Mouse (Mus musculus) G1E (cell line): ENCODE results near the gene Foxl1. TPM values are rescaled to one million over a fixed set of nuclear protein-coding genes. Genes with fewer than 3 reads are reported as not detected.

Experiments used
- ATAC-seq: 2 replicates; pipeline ENCODE4 v1.8.0; 2016; ENCODE audit warnings: mild to moderate bottlenecking; ENCODE audit not compliant: insufficient number of reproducible peaks, poor library complexity, low FRiP score, severe bottlenecking; ENCODE audit errors: extremely low read depth
- DNase-seq: peaks from one replicate; pipeline ENCODE4 v3.0.0; 2012; ENCODE audit warnings: low spot score
- H3K27me3 ChIP-seq: 2 replicates; pipeline ENCODE4 v1.6.1; 2012; ENCODE audit warnings: mild to moderate bottlenecking, low read length, inconsistent platforms; ENCODE audit not compliant: insufficient read depth
- H3K36me3 ChIP-seq: replicated peaks from 2 replicates; pipeline ENCODE3; 2012; ENCODE audit warnings: mild to moderate bottlenecking, inconsistent platforms
- H3K4me1 ChIP-seq: 2 replicates; pipeline ENCODE4 v1.6.1; 2012; ENCODE audit warnings: low read depth, low read length, inconsistent platforms, mixed read lengths; ENCODE audit not compliant: insufficient read depth
- H3K4me3 ChIP-seq: 2 replicates; pipeline ENCODE4 v1.5.1; 2012; ENCODE audit warnings: low read depth, mild to moderate bottlenecking, inconsistent platforms, low read length, moderate library complexity, mixed read lengths
- H3K9me3 ChIP-seq: replicated peaks from 2 replicates; pipeline ENCODE4 v1.6.1; 2012; ENCODE audit warnings: inconsistent platforms
- CTCF ChIP-seq: IDR thresholded peaks from 2 replicates; pipeline ENCODE4 v1.5.1; 2012; ENCODE audit warnings: low read depth, low read length, inconsistent platforms, mixed read lengths
- GATA1 ChIP-seq: IDR thresholded peaks from 2 replicates; pipeline ENCODE4 v1.6.1; 2012; ENCODE audit warnings: borderline replicate concordance, low read length, inconsistent platforms, mixed read lengths
- GATA2 ChIP-seq: IDR thresholded peaks from 2 replicates; pipeline ENCODE4 v1.6.1; 2012; ENCODE audit warnings: low read depth, low read length, inconsistent platforms, borderline replicate concordance
- POLR2AphosphoS5 ChIP-seq: IDR thresholded peaks from 2 replicates; pipeline ENCODE4 v1.6.1; 2012; ENCODE audit warnings: low read depth, low read length, inconsistent platforms; ENCODE audit not compliant: insufficient replicate concordance
- TAL1 ChIP-seq: conservative IDR thresholded peaks from 2 replicates; pipeline ENCODE4 v1.6.1; 2012; ENCODE audit warnings: low read depth, low read length, inconsistent platforms, mixed read lengths
- polyA plus RNA-seq: library from polyadenylated mRNA; stranded (reverse); fragments of >175 nt; gene quantifications from 2 replicates; pipeline ENCODE4 v1.2.3, GENCODE M21; 2012
- total RNA-seq, 2 experiments: library from RNA; stranded (forward) in 1 of 2; stranded (reverse) in 1 of 2; fragments of 200-1000 nt in 1 of 2; fragments of >200 nt in 1 of 2; fragmentation: Nextera tagmentation in 1 of 2; gene quantifications; 2 replicates each; pipeline ENCODE4 v1.2.3; 2014 to 2017

Foxl1 gene
- total and polyA plus RNA-seq, 3 experiments, result not detected

DNA sequence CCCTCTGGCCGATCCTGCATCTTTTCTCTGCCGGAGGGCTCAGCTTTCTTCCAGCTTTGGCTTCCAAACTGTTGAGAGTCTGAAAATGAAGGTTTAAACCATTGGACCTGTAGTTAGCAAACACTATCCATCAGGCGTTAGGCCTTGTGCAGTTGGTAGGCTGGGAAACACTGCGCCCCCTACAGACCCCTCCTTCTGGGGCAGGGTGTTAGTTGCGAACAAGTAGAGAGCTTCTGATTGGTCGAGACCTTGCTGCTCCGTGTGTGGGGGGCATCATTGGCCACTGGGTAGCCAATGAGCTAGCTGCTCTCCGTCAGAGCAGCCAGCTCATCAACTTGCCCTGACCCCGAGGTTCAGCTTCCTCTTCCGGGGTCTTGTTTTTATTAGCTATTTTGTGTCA lies 46.4 kb downstream of the Foxl1 start:
- H3K4me1 ChIP-seq, result no peaks in the 10 kb centered on the region
- no peak for DNase-seq

DNA sequence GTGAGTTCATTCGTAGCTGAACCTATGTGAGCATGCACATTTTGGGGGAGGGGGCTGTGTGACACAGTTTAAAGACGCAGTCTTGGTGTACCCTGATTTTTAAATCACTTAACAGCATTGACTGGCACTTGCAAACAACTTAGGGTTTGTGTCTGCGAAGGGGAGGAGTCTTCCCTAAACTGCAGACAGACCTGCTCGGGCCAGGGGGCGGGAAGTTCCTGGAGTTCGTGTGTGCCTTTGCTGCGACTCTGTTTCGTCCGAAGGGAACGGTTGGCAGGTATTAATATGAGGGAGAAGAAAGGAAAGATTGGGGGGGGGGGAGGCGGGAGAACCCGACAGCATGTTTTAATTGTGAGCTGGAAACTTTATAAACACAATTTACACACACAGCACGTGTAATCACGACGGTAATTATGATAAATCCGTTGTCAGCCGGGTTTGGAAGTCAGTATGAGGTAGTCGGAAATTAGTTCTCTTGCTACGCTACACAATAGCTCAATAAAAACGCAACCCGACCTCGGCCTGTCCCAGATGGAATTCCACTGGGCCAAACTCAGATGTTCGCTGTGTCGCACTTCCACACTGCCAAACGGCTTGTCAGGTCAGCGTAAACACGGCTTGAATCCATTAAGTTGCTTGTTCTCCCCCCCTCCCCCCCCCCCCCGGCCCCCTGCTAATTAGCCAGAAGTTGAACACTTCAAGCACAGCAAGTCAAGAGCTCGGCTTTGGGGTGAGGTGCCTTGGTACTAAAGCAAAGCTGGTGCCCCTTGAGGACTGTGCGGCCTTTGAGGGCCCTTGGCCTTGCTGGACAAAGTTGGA lies 47.2 kb downstream of the Foxl1 start:
- no peaks in the 10 kb centered on the region for H3K36me3 ChIP-seq
- H3K27me3 ChIP-seq, result no peaks in the 10 kb centered on the region
- H3K9me3 ChIP-seq, result peaks cover 91% of the 10 kb centered on the region
- H3K4me3 ChIP-seq, result no peak overlapping the region
- H3K4me1 ChIP-seq, result no peaks in the 10 kb centered on the region
- ATAC-seq (no peak), DNase-seq (no peak)
- TF ChIP-seq TAL1 (no peak), GATA2 (no peak), CTCF (no peak), GATA1 (no peak), POLR2AphosphoS5 (no peak)

More for the DNA sequence above, 46.4 kb downstream of the Foxl1 start:
- TF ChIP-seq GATA2 (no peak), CTCF (no peak), POLR2AphosphoS5 (no peak), TAL1 (no peak), GATA1 (no peak)
- no peaks in the 10 kb centered on the region for H3K36me3 ChIP-seq
- no peaks in the 10 kb centered on the region for H3K27me3 ChIP-seq
- H3K4me3 ChIP-seq, result no peak overlapping the region
- H3K9me3 ChIP-seq, result peaks cover 93% of the 10 kb centered on the region
- ATAC-seq, result no peak

DNA sequence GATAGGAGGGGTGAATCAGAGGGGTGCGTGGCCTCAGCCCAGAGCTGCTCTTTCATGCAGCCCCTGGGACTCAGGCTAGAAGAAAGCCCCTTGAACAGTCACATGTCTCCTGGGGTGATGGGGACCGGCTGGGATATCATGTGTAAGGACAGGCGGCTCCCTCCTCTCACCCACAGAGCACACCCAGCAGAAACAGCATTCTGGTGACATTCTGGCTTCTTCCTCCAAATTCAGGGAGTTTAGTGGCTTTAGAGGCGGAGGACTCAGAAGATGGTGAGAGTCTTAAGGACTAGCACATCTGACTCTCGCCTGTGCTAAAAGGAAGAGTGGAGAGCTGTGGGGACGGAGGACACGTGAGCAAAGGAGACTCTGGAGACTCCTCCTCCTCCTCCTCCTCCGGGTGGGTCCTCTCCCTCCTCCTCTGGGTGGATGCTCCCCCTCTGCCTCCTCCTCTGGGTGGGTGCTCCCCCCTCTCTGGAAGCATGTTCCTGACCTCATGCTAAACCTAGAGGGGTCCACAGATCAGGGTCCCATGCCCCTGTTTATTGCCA lies 47.9 kb downstream of the Foxl1 start:
- no peaks in the 10 kb centered on the region for H3K4me1 ChIP-seq
- no peaks in the 10 kb centered on the region for H3K36me3 ChIP-seq
- TF ChIP-seq CTCF, result no peak
- H3K4me3 ChIP-seq, result no peak overlapping the region
- DNase-seq (no peak), ATAC-seq (no peak)
- peaks cover 86% of the 10 kb centered on the region for H3K9me3 ChIP-seq
- H3K27me3 ChIP-seq, result no peaks in the 10 kb centered on the region

DNA sequence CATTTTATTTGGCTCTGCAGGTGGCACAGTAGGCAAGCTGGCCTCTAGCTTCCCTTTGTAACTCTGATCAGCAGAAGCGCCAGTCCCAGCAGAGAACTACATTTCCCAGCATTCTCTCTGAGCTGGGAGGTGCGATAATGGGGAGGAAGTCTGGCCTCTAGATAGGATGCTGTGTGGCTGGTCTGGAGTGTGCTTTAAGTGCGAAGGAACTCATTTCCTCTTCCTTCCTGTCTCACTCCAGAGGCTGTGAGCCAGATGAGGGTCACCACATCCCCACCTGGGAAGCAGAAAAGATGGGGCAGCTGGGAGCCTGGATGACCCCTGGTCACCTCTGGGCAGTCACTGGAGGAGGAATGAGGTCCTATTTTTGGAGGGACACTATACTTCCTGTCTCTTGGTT lies 48.6 kb downstream of the Foxl1 start:
- ATAC-seq (no peak), DNase-seq (no peak)
- TF ChIP-seq CTCF (no peak), GATA1 (no peak), GATA2 (no peak), TAL1 (no peak), POLR2AphosphoS5 (no peak)
- Histone ChIP-seq H3K27me3 (no peaks in the 10 kb centered on the region), H3K4me1 (no peaks in the 10 kb centered on the region), H3K4me3 (no peak overlapping the region), H3K36me3 (no peaks in the 10 kb centered on the region), H3K9me3 (peaks cover 86% of the 10 kb centered on the region)

Other genes with a start within 250 kb of the Foxl1 start
- gene Foxf1, start 43.6 kb upstream of the Foxl1 start, total RNA-seq (2014; fragmentation: Nextera tagmentation), result not detected in 2 replicates
- gene Foxf1, start 43.6 kb upstream of the Foxl1 start, total RNA-seq (2017), result 0.11 and 0.12 TPM in 2 replicates
- not detected in 2 replicates for gene Foxf1, start 43.6 kb upstream of the Foxl1 start, polyA plus RNA-seq
- 31.0 and 44.5 TPM in 2 replicates for gene Mthfsd, start 19.5 kb upstream of the Foxl1 start, total RNA-seq (2014; fragmentation: Nextera tagmentation)
- gene Mthfsd, start 19.5 kb upstream of the Foxl1 start, total RNA-seq (2017), result 35.0 and 36.1 TPM in 2 replicates
- 34.4 and 42.7 TPM in 2 replicates for gene Mthfsd, start 19.5 kb upstream of the Foxl1 start, polyA plus RNA-seq
- gene Foxc2, start 11.8 kb upstream of the Foxl1 start, total RNA-seq (2014; fragmentation: Nextera tagmentation), result not detected in 2 replicates
- 0.06 TPM in 1 of 2 replicates, not detected in the other for gene Foxc2, start 11.8 kb upstream of the Foxl1 start, total RNA-seq (2017)
- gene Foxc2, start 11.8 kb upstream of the Foxl1 start, polyA plus RNA-seq, result 0.02 TPM in 2 replicates